Mouse (Mus musculus) urinary bladder, postnatal 36 days (tissue): Measurements from ENCODE around the gene Fuom.
"Not testable (repeated sequence)": the region's sequence is repeated elsewhere in the genome, so short reads cannot be mapped to it uniquely, and the experiment has no call there.

ENCODE experiments used
- DNase-seq, 2 experiments: peaks; one replicate each; pipeline ENCODE4 v3.0.0; 2022; ENCODE audit warnings: low spot score in 2 of 2, mixed read lengths in 1 of 2

Gene Fuom

GRCm38 (mm10) chr7:140101993-140102860 lies at the start of gene Fuom:
Fuom (minus strand) TSS chr7:140102441.
- peak; percentile 82 to 90 for DNase-seq

- no peak for DNase-seq
Observed at GRCm38 (mm10) chr7:140144550-140144949, 42.3 kb upstream of the Fuom start.

GRCm38 (mm10) chr7:140141350-140141749 lies 39.1 kb upstream of the Fuom start:
- DNase-seq = peak; percentile 60 to 71

- no peak for DNase-seq
Observed at GRCm38 (mm10) chr7:140138021-140138310, 35.7 kb upstream of the Fuom start.

GRCm38 (mm10) chr7:140137135-140138020 lies 35.1 kb upstream of the Fuom start, which contains the start of gene Mtg1:
Mtg1 (plus strand) TSS chr7:140137564.
- peak; percentile 96 for DNase-seq

- peak; percentile 47 to 61 for DNase-seq
Observed at GRCm38 (mm10) chr7:140135106-140135770, 33.0 kb upstream of the Fuom start.

GRCm38 (mm10) chr7:140134033-140134432 lies 31.8 kb upstream of the Fuom start:
- not testable (repeated sequence) for DNase-seq

- DNase-seq = not testable (repeated sequence)
Observed at GRCm38 (mm10) chr7:140132184-140132583, 29.9 kb upstream of the Fuom start.

- no peak for DNase-seq
Observed at GRCm38 (mm10) chr7:140127911-140128310, 25.7 kb upstream of the Fuom start.

- no peak for DNase-seq
Observed at GRCm38 (mm10) chr7:140126934-140127333, 24.7 kb upstream of the Fuom start.

GRCm38 (mm10) chr7:140126022-140126350 lies 23.7 kb upstream of the Fuom start:
- no peak for DNase-seq

- DNase-seq = peak; percentile 93 to 95
Observed at GRCm38 (mm10) chr7:140125278-140126021, 23.2 kb upstream of the Fuom start.

GRCm38 (mm10) chr7:140124382-140124781 lies 22.1 kb upstream of the Fuom start:
- DNase-seq = no peak

GRCm38 (mm10) chr7:140122765-140123164 lies 20.5 kb upstream of the Fuom start:
- no peak for DNase-seq

GRCm38 (mm10) chr7:140121338-140121910 lies 19.2 kb upstream of the Fuom start:
- peak in 1 of 2 experiments; percentile 29 for DNase-seq

GRCm38 (mm10) chr7:140120484-140120883 lies 18.2 kb upstream of the Fuom start:
- DNase-seq = no peak

GRCm38 (mm10) chr7:140116329-140117054 lies 14.3 kb upstream of the Fuom start, which contains the start of gene Echs1:
Echs1 (minus strand) TSS chr7:140116476.
- DNase-seq = peak; percentile 89 to 94

- peak in 1 of 2 experiments; percentile 62 for DNase-seq
Observed at GRCm38 (mm10) chr7:140115583-140116328, 13.5 kb upstream of the Fuom start, which contains the start of gene Paox. Paox (plus strand) TSS chr7:140115799.

GRCm38 (mm10) chr7:140111943-140112342 lies 9.7 kb upstream of the Fuom start:
- no peak for DNase-seq
